Mouse (Mus musculus) CD4-positive naive resting alpha-beta T cell, adult 76 days (primary cell): ENCODE data around the gene Plk2. TPM values are rescaled to one million over a fixed set of nuclear protein-coding genes. Genes with fewer than 3 reads are reported as not detected.

Experiments
- total RNA-seq: library from RNA; stranded (reverse); gene quantifications from one replicate; pipeline ENCODE4 v1.2.4, GENCODE M21; 2023

Gene Plk2
- 54.2 TPM for total RNA-seq

DNA sequence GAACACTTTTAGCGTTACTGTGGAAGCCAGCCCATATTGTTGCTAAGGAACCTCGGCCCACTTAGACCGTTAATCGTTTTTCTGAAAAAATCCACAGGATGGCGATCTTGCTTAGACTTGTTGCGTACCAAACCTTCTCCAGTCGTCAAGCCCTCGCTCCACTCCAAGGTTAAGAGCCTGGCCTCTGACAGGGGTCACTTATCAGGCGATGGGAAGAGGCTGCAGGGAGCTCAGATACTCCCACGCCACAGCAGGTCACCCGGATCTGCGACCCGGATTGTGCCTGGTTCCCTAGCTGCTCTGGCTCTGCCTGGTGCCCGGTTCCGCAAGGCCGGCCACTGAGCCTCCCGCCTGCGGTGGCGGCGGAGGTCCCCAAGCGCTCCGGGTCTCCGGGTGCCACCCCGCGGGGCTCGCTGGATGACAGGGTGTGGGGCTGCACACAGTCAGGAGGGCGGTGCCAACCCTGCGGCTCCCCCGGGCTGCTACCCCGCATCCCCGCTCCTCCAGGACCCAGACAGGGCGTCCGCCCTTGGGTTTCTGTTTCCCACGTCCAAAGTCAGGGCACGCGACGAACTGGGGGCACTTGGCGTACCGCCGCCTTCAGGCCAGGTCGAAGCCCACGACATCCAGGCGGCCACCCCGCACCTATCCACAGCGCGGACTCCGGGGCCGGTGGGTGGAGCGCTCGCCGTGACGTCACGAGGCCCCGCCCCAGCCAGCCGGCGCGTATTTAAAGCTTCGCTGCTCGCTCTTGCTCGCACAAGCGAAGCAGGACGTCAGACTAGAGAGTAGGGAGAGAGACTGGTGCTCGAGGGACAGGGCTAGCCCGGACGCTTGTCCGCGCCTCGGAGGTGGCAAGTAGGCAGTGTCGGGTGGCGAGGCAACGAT is at the start of gene Plk2:
Gene Plk2 (plus strand): TSS at position 756 of the 888 bp plus-strand sequence.

GRCm38 (mm10) chr13:110356941-110357340 is 37.9 kb upstream of the Plk2 start, which contains the start of gene Gapt:
TSS of gene Gapt (minus strand) at chr13:110357199.

Other genes with a start within 250 kb of the Plk2 start
- not detected for gene Rab3c, start 114.0 kb upstream of the Plk2 start, total RNA-seq
- gene Gapt, start 37.8 kb upstream of the Plk2 start, total RNA-seq, result 2.3 TPM